Mouse (Mus musculus): ENCODE measurements around the gene Zfp618.

DNA sequence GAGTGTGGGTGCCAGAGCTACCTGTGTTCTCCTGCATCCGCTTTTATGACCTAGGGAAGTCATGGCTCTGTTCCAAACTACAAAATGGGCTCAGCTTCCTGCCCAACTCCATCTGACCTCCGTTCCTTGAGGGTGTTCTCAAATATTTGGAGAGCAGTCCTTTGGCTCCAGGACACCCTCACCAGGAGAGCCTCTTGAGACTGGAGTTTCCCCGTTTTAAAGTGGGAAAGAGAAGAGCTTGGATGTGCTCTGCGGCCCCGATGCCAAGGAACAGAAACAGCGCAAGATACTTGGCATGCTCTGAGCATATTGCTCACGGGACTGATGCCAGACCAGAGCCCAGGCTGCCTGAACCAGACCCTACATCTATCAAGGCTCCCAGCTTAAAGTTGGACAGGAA is 113.8 kb downstream of the Zfp618 start:
- TF ChIP-seq SIN3A (IDR thresholded peaks at IDR 0.05; ENCODE audit: low read length) = no peak
- no peak for TF ChIP-seq EP300 (IDR thresholded peaks at IDR 0.05; ENCODE audit: low read depth in 1 of 2, low read length in 2 of 2)
- no peak for TF ChIP-seq MAZ (IDR thresholded peaks at IDR 0.05; ENCODE audit: low read depth, low read length)

Data from MEL (cell line).